Mouse (Mus musculus) ES-Bruce4 (cell line): ENCODE data around the gene Aip. TPM values are rescaled to one million over a fixed set of nuclear protein-coding genes. Genes with fewer than 3 reads are reported as not detected.
"Not testable (repeated sequence)": the region's sequence is repeated elsewhere in the genome, so short reads cannot be mapped to it uniquely, and the experiment has no call there.

ENCODE experiments used
- H3K27ac ChIP-seq: 2 replicates; pipeline ENCODE4 v1.5.1; 2012; ENCODE audit warnings: low read length, inconsistent platforms; ENCODE audit not compliant: insufficient read depth
- H3K27me3 ChIP-seq: 2 replicates; pipeline ENCODE4 v1.6.1; 2012; ENCODE audit warnings: mild to moderate bottlenecking, low read length, inconsistent platforms; ENCODE audit not compliant: control insufficient read depth, poor library complexity, insufficient read depth, severe bottlenecking
- H3K36me3 ChIP-seq: 2 replicates; pipeline ENCODE4 v1.6.1; 2012; ENCODE audit warnings: inconsistent platforms, mild to moderate bottlenecking, low read length, moderate library complexity; ENCODE audit not compliant: control insufficient read depth, poor library complexity, insufficient read depth, severe bottlenecking
- H3K4me1 ChIP-seq: one replicate; pipeline ENCODE4 v1.8.1; 2011; ENCODE audit warnings: low read length; ENCODE audit not compliant: control insufficient read depth, insufficient read depth
- H3K4me3 ChIP-seq: 2 replicates; pipeline ENCODE4 v1.5.1; 2011; ENCODE audit warnings: low read depth, mild to moderate bottlenecking, low read length
- H3K9ac ChIP-seq: 2 replicates; pipeline ENCODE4 v1.6.1; 2012; ENCODE audit warnings: low read depth, mild to moderate bottlenecking, inconsistent platforms; ENCODE audit not compliant: poor library complexity, severe bottlenecking
- H3K9me3 ChIP-seq: replicated peaks from 2 replicates; pipeline ENCODE4 v1.6.1; 2012; ENCODE audit warnings: mild to moderate bottlenecking, low read length, inconsistent platforms; ENCODE audit not compliant: control insufficient read depth, poor library complexity, insufficient read depth, severe bottlenecking
- CTCF ChIP-seq: IDR thresholded peaks from one replicate; pipeline ENCODE4 v1.8.1; 2011; ENCODE audit warnings: low read depth, low read length
- EP300 ChIP-seq: IDR thresholded peaks from 2 replicates; pipeline ENCODE4 v1.6.1; 2011; ENCODE audit warnings: low read depth, low read length; ENCODE audit not compliant: insufficient read depth
- POLR2A ChIP-seq: IDR thresholded peaks from one replicate; pipeline ENCODE4 v1.8.1; 2011; ENCODE audit warnings: low read length; ENCODE audit not compliant: insufficient read depth
- polyA plus RNA-seq: library from polyadenylated mRNA; stranded (reverse); fragments of >200 nt; gene quantifications from 2 replicates; pipeline ENCODE4 v1.2.4, GENCODE M21; 2011; ENCODE audit warnings: low read depth; ENCODE audit not compliant: missing spikeins, insufficient read depth, insufficient read length

Gene Aip
- polyA plus RNA-seq, 1 experiment, result 43.8 TPM

GRCm38 (mm10) chr19:4131768-4132167 is 6.1 kb upstream of the Aip start:
- 0 out of 2 replicates have a peak, but pooled peaks cover 6% of the 10 kb centered on the region for H3K36me3 ChIP-seq

GRCm38 (mm10) chr19:4131075-4131474 is 5.4 kb upstream of the Aip start:
- H3K9ac ChIP-seq, result no peak overlapping the region
- H3K4me3 ChIP-seq, result no peak overlapping the region
- TF ChIP-seq EP300, result no peak
- TF ChIP-seq POLR2A, result no peak
- TF ChIP-seq CTCF, result no peak
- no peaks in the 10 kb centered on the region for H3K27me3 ChIP-seq
- H3K9me3 ChIP-seq, result no peaks in the 10 kb centered on the region
- H3K4me1 ChIP-seq, result peaks cover 3% of the 10 kb centered on the region
- no peak overlapping the region for H3K27ac ChIP-seq
- H3K36me3 ChIP-seq, result 0 out of 2 replicates have a peak, but pooled peaks cover 6% of the 10 kb centered on the region

More at GRCm38 (mm10) chr19:4131768-4132167, 6.1 kb upstream of the Aip start:
- Histone ChIP-seq H3K4me1 (peaks cover 5% of the 10 kb centered on the region), H3K27ac (no peak overlapping the region), H3K9me3 (no peaks in the 10 kb centered on the region), H3K9ac (no peak overlapping the region), H3K4me3 (no peak overlapping the region), H3K27me3 (no peaks in the 10 kb centered on the region)
- TF ChIP-seq EP300 (no peak), POLR2A (no peak), CTCF (no peak)

GRCm38 (mm10) chr19:4130106-4130505 is 4.4 kb upstream of the Aip start:
- Histone ChIP-seq H3K4me3 (no peak overlapping the region), H3K27ac (no peak overlapping the region), H3K4me1 (peaks cover 1% of the 10 kb centered on the region), H3K27me3 (no peaks in the 10 kb centered on the region), H3K9ac (no peak overlapping the region), H3K9me3 (no peaks in the 10 kb centered on the region), H3K36me3 (0 out of 2 replicates have a peak, but pooled peaks cover 6% of the 10 kb centered on the region)
- no peak for TF ChIP-seq EP300
- no peak for TF ChIP-seq POLR2A
- TF ChIP-seq CTCF, result no peak

- TF ChIP-seq EP300 (no peak), POLR2A (no peak), CTCF (no peak)
- H3K9ac ChIP-seq, result no peak overlapping the region
- H3K4me3 ChIP-seq, result no peak overlapping the region
- no peaks in the 10 kb centered on the region for H3K9me3 ChIP-seq
- no peak overlapping the region for H3K27ac ChIP-seq
- H3K27me3 ChIP-seq, result no peaks in the 10 kb centered on the region
- H3K36me3 ChIP-seq, result 0 out of 2 replicates have a peak, but pooled peaks cover 6% of the 10 kb centered on the region
- H3K4me1 ChIP-seq, result peaks cover 1% of the 10 kb centered on the region
Observed at GRCm38 (mm10) chr19:4129462-4129861, 3.8 kb upstream of the Aip start.

- peaks cover 1% of the 10 kb centered on the region for H3K4me1 ChIP-seq
- H3K9ac ChIP-seq, result peak overlapping the region; percentile 76
- H3K27me3 ChIP-seq, result no peaks in the 10 kb centered on the region
- no peaks in the 10 kb centered on the region for H3K9me3 ChIP-seq
- no peak overlapping the region for H3K27ac ChIP-seq
- TF ChIP-seq CTCF (no peak), EP300 (no peak), POLR2A (no peak)
- peak overlapping the region; percentile 97 for H3K4me3 ChIP-seq
- H3K36me3 ChIP-seq, result 0 out of 2 replicates have a peak, but pooled peaks cover 3% of the 10 kb centered on the region
Observed at GRCm38 (mm10) chr19:4126759-4127495, 1.3 kb upstream of the Aip start.

- not testable (repeated sequence) for H3K36me3 ChIP-seq, H3K9ac ChIP-seq, H3K27ac ChIP-seq, H3K27me3 ChIP-seq, H3K9me3 ChIP-seq, H3K4me1 ChIP-seq
- H3K4me3 ChIP-seq, result peak overlapping the region; percentile 50
Observed at GRCm38 (mm10) chr19:4125268-4125667, 390 bp downstream of the Aip start.
